Mouse (Mus musculus) midbrain, embryonic 16.5 days (tissue): ENCODE measurements around the gene Fars2. TPM values are rescaled to one million over a fixed set of nuclear protein-coding genes. Genes with fewer than 3 reads are reported as not detected.

Experiments used
- ATAC-seq: fragments of 200-750 bp; cut with Nextera tagmentation; 2 replicates; pipeline ENCODE4 v1.8.0; 2017; ENCODE audit warnings: moderate TSS enrichment
- H3K27ac ChIP-seq: fragments of 300-500 bp; sonication (generic); 2 replicates; pipeline ENCODE4 v1.5.1; 2014; ENCODE audit warnings: mild to moderate bottlenecking, low read length, mixed read lengths
- H3K27me3 ChIP-seq: fragments of 300-500 bp; sonication (generic); 2 replicates; pipeline ENCODE4 v1.6.1; 2014; ENCODE audit warnings: low read depth, low read length, mixed read lengths; ENCODE audit not compliant: control insufficient read depth, insufficient read depth
- H3K36me3 ChIP-seq: fragments of 300-500 bp; sonication (generic); 2 replicates; pipeline ENCODE4 v1.6.1; 2014; ENCODE audit warnings: mild to moderate bottlenecking, low read length, moderate library complexity, mixed read lengths; ENCODE audit not compliant: control insufficient read depth, insufficient read depth
- H3K4me1 ChIP-seq: fragments of 300-500 bp; sonication (generic); 2 replicates; pipeline ENCODE4 v1.6.1; 2014; ENCODE audit warnings: mild to moderate bottlenecking, low read length, mixed read lengths; ENCODE audit not compliant: control insufficient read depth, insufficient read depth
- H3K4me2 ChIP-seq: fragments of 300-500 bp; sonication (generic); 2 replicates; pipeline ENCODE4 v1.6.1; 2014; ENCODE audit warnings: mild to moderate bottlenecking, low read length, mixed read lengths
- H3K4me3 ChIP-seq: fragments of 300-500 bp; sonication (generic); 2 replicates; pipeline ENCODE4 v1.5.1; 2014; ENCODE audit warnings: low read depth, mild to moderate bottlenecking, low read length, moderate library complexity, mixed read lengths
- H3K9ac ChIP-seq: fragments of 300-500 bp; sonication (generic); 2 replicates; pipeline ENCODE4 v1.6.1; 2014; ENCODE audit warnings: low read depth, low read length, mixed read lengths
- H3K9me3 ChIP-seq: fragments of 300-500 bp; sonication (generic); replicated peaks from 2 replicates; pipeline ENCODE4 v1.6.1; 2014; ENCODE audit warnings: mild to moderate bottlenecking, low read length, mixed read lengths; ENCODE audit not compliant: control insufficient read depth, poor library complexity, severe bottlenecking
- WGBS: fragments of 180-500 bp; shearing (Covaris S2); extraction: QIAGEN DNeasy Blood & Tissue Kit; methylation state at CpG from one replicate; pipeline ENCODE4 v1.1.7; 2014; 5-methylcytosine and 5-hydroxymethylcytosine counted together
- polyA plus RNA-seq: library from polyadenylated mRNA; unstranded; fragments of >200 nt; fragmentation: Nextera tagmentation; extraction: Ambion mirVana; gene quantifications from 2 replicates; pipeline ENCODE4 v1.2.1, GENCODE M21; 2015

Gene Fars2
- polyA plus RNA-seq, 1 experiment from 2014 or later = 29.1 TPM

DNA sequence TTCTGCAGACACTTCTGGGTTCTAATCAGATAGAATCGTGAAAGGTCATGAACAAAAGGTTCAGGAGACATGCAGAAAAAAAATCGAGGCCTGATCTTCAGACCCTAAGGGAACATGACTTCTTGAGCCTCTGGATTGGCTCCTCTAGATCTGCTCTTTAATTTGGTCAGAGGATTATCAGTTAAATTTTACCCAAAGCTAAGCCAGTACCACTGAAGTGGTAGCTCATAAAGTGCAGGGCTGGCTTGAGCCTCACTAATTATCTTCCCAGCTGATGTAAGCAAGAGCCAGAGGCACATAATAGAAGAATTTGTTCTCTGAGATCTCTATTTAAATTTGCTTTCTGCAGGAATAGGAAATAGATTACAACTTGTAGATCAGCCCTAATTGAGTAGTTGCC, 188.1 kb downstream of the Fars2 start:
- ATAC-seq = no peak
- Histone ChIP-seq H3K27ac (no peak overlapping the region), H3K36me3 (no peaks in the 10 kb centered on the region), H3K4me1 (no peaks in the 10 kb centered on the region), H3K27me3 (no peaks in the 10 kb centered on the region), H3K4me2 (no peak overlapping the region), H3K9me3 (no peaks in the 10 kb centered on the region), H3K4me3 (no peak overlapping the region), H3K9ac (no peak overlapping the region)
- WGBS = 42% methylated on average over 2 of the region's 2 CpGs

DNA sequence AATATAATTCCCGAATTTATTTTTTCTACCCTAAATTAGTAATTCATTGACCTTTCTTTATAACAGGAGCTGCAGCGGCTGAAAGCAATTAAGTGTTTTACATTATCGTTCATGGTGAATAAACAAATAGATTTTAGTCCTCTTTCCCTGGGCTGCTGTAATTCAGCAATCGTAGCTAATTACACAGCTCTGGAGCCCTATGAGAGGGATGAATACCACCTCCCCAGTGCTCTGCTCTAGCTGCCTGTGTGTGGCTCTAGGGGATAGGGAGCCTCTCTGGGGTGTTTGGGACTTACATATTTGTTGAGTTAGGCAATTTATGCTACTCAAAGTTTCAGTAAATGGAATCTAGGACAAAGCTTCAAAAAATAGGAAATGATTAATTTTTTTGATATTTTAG, 190.2 kb downstream of the Fars2 start:
- ATAC-seq = no peak
- Histone ChIP-seq H3K4me3 (no peak overlapping the region), H3K27ac (no peak overlapping the region), H3K27me3 (no peaks in the 10 kb centered on the region), H3K4me1 (no peaks in the 10 kb centered on the region), H3K36me3 (no peaks in the 10 kb centered on the region), H3K4me2 (no peak overlapping the region), H3K9me3 (no peaks in the 10 kb centered on the region), H3K9ac (no peak overlapping the region)
- WGBS = 57% methylated on average over 4 of the region's 4 CpGs

DNA sequence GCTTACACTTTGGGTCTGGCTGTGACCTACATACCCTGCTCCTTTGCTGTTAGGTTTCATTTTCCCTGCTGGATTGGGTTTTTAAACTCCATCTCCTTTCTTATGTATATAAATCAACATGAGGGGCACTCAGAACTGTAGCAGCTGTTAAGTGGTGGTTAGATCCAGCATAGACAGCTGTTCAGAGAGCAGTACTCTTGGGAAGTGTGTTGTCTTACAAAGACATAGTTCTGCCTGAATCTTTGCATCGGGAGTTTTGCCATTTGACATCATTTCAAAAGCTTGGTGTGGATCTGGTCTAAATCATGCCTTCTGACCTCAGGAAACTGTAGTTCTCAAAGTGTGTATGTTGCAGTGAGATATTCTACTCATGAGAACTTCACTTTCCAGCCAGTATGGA, 191.9 kb downstream of the Fars2 start:
- Histone ChIP-seq H3K4me1 (no peaks in the 10 kb centered on the region), H3K9me3 (no peaks in the 10 kb centered on the region)
- WGBS = 87% methylated on average over 1 of the region's 1 CpGs

GRCm38 (mm10) chr13:36314218-36314617, 197.0 kb downstream of the Fars2 start:
- ATAC-seq = no peak
- no peaks in the 10 kb centered on the region for H3K36me3 ChIP-seq
- H3K9me3 ChIP-seq = no peaks in the 10 kb centered on the region
- no peak overlapping the region for H3K4me3 ChIP-seq
- H3K27me3 ChIP-seq = no peaks in the 10 kb centered on the region
- H3K4me2 ChIP-seq = no peak overlapping the region
- no peak overlapping the region for H3K27ac ChIP-seq
- WGBS = 86% methylated on average over 8 of the region's 8 CpGs
- H3K9ac ChIP-seq = no peak overlapping the region
- H3K4me1 ChIP-seq = no peaks in the 10 kb centered on the region

More for the DNA sequence above, 191.9 kb downstream of the Fars2 start:
- ATAC-seq = no peak
- Histone ChIP-seq H3K27ac (no peak overlapping the region), H3K9ac (no peak overlapping the region), H3K27me3 (no peaks in the 10 kb centered on the region), H3K4me3 (no peak overlapping the region), H3K4me2 (no peak overlapping the region), H3K36me3 (no peaks in the 10 kb centered on the region)

DNA sequence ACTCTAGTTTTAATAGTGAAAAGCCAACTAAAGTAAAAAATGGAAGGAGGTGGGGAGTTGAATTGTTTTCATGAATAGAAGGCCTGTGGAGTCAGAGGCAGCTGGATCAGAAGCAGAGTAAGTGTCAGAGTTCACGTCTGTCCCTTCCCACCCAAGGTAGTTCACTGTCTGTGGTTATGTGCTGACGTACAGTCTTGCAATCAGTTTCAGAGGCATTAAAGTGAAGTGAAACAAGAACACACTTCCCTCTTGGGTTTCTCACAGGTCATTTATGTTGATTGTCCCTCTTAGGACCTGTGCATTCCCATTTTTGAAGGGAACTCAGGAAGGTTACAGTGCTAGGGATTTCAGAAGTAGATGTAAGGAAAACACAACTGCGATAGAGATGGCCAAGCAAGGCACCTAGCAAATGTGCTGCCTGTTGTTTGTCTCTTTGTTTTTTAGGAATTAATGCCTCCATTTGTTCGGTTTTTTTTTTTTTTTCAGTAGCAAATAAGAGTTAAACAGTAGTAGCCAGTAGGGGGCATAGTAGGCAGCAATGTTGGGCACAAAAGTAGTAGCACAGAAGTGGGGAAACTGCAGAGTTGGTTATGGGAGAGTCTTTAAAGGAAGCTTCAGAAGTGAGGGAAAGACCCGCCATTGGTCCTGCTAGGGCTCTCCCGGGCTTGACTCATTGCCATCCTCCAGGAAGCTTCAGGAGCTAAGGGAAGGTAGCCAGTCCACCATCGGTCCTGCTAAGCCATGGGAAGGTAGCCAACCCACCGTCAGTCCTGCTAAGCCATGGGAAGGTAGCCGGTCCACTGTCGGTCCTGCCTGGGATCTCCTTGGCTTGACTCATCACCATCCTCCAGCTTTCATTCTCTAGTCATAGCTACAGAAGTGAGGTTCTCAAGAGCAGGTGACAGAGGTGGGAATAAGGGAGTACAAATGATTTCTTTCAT, 197.9 kb downstream of the Fars2 start:
- ATAC-seq = no peak
- Histone ChIP-seq H3K9ac (no peak overlapping the region), H3K9me3 (no peaks in the 10 kb centered on the region), H3K4me1 (no peaks in the 10 kb centered on the region), H3K36me3 (no peaks in the 10 kb centered on the region), H3K27ac (no peak overlapping the region), H3K27me3 (no peaks in the 10 kb centered on the region), H3K4me3 (no peak overlapping the region), H3K4me2 (no peak overlapping the region)
- WGBS = 89% methylated on average over 10 of the region's 10 CpGs

- Histone ChIP-seq H3K9ac (no peak overlapping the region), H3K27ac (no peak overlapping the region), H3K4me1 (no peaks in the 10 kb centered on the region), H3K27me3 (no peaks in the 10 kb centered on the region), H3K36me3 (no peaks in the 10 kb centered on the region), H3K4me2 (no peak overlapping the region), H3K4me3 (no peak overlapping the region), H3K9me3 (no peaks in the 10 kb centered on the region)
- no peak for ATAC-seq
- WGBS = 70% methylated on average over 3 of the region's 3 CpGs
Measured at GRCm38 (mm10) chr13:36317824-36318223, 200.6 kb downstream of the Fars2 start.

DNA sequence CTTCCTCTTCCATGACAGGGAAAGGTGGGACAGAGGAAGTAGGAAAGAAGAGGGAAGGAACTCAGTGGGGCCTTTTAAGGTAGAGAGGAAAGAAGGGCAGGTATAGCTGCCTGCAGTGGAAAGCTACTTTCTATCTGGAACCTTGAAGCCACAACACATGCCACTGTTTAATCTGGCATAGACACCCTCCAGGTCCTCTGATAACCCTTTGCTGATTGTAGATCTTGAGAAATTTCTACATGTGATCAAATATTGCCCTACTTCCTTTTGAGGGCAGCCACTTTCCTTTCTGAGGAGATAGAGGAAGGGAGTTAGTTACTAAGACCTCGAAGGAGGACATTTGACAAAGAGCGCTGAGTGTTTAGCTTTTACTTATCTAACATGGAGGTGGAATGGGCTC, 207.4 kb downstream of the Fars2 start:
- H3K36me3 ChIP-seq = no peaks in the 10 kb centered on the region
- H3K4me3 ChIP-seq = no peak overlapping the region
- ATAC-seq = no peak
- H3K27ac ChIP-seq = no peak overlapping the region
- H3K9ac ChIP-seq = no peak overlapping the region
- H3K27me3 ChIP-seq = no peaks in the 10 kb centered on the region
- 98% methylated on average over 2 of the region's 2 CpGs for WGBS
- no peaks in the 10 kb centered on the region for H3K9me3 ChIP-seq
- no peaks in the 10 kb centered on the region for H3K4me1 ChIP-seq
- no peak overlapping the region for H3K4me2 ChIP-seq

DNA sequence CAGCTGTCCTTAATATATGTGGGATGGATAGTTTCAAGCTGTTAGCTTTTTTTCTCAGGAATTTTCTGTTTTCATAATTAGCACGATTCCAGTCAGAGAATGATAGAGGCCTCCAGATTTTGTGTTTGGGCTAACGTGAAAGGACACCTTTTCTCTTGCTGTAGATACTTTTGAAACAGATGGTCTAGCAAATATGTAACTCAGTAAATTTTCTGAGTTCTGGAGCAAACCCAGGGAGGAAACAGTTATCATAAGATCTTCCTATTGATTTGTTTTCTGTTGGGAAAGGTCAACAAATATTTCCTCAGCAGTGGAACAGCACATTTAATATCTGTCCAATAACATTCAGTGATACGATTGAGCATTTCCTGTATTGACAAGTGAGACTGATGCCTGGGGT, 209.3 kb downstream of the Fars2 start:
- Histone ChIP-seq H3K36me3 (no peaks in the 10 kb centered on the region), H3K27ac (no peak overlapping the region), H3K27me3 (no peaks in the 10 kb centered on the region), H3K4me1 (no peaks in the 10 kb centered on the region), H3K4me3 (no peak overlapping the region), H3K9ac (no peak overlapping the region), H3K9me3 (no peaks in the 10 kb centered on the region), H3K4me2 (no peak overlapping the region)
- 83% methylated on average over 3 of the region's 3 CpGs for WGBS
- ATAC-seq = no peak

DNA sequence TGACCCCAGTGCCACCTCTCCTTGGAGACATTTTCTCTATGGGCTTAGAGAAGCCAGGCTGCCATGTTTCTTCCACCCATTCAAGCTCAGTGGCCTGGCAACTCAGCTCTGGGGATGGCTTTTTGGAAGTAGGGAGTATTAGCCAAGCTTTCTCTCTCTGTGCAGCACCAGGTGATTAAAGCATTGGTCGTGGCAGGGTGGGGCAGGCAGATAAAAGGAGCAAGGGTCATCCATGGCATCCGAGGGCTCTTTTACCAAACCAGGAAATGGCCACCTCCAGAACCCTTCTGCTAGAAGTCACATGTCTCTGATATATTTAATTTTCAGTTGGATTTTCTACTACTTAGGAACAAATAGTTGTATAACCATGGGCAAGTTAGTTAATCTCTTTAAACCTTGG, 212.7 kb downstream of the Fars2 start:
- Histone ChIP-seq H3K36me3 (no peaks in the 10 kb centered on the region), H3K9ac (no peak overlapping the region), H3K27me3 (no peaks in the 10 kb centered on the region), H3K4me1 (no peaks in the 10 kb centered on the region), H3K9me3 (no peaks in the 10 kb centered on the region), H3K4me2 (no peak overlapping the region), H3K4me3 (no peak overlapping the region), H3K27ac (no peak overlapping the region)
- no peak for ATAC-seq
- WGBS = 75% methylated on average over 2 of the region's 2 CpGs
